Comparison of ENCODE assay signal across 22 mouse cellular contexts in genomic region chr8:88452501-88452847, GRCm38 (mm10).
DNase-seq lines count a peak whose midpoint lies in the region; ATAC-seq and TF ChIP-seq lines count a peak whose summit lies in the region.
"Had no signal": no experiment of that assay in that cellular context is flagged by ENCODE, and none has a peak within 500 bp of the region (broad histone marks: within the 10 kb centered on the region; RNA-seq: fewer than 3 reads in every experiment).

No protein-coding gene starts in this region.

- H3K36me3 ChIP-seq in lung, postnatal 0 days (ENCODE audit: insufficient read depth, low read length) = no peaks in the 10 kb centered on the region
- no peaks in the 10 kb centered on the region for H3K36me3 ChIP-seq in limb, embryonic 10.5 days
- H3K36me3 ChIP-seq: embryonic facial prominence, embryonic 12.5 days; G1E; intestine, embryonic 15.5 days had no signal

- no peak overlapping the region for H3K4me3 ChIP-seq in lung, postnatal 0 days (ENCODE audit: low read depth, low read length)
- H3K4me3 ChIP-seq in limb, embryonic 10.5 days = no peak overlapping the region
- H3K4me3 ChIP-seq: embryonic facial prominence, embryonic 12.5 days; gastrocnemius, adult 2 months; intestine, embryonic 15.5 days had no signal

- DNase-seq in lung, postnatal 0 days (ENCODE audit: low spot score) = no peak
- no peak for DNase-seq in lung, postnatal 36 days
- DNase-seq in cerebellum, adult 11-12 months = peak; percentile 78
- DNase-seq in cerebellum, adult 9-11 months = peak; percentile 82
- no peak for DNase-seq in limb, embryonic 10.5 days (ENCODE audit: low spot score)
- DNase-seq in liver = no peak
- DNase-seq: adrenal gland, adult 2 months; gastrocnemius, adult 2 months; heart, postnatal 4 days; kidney, adult 8-10 months; kidney, postnatal 10 days; liver, postnatal 0 days; thymus, postnatal 25 days had no signal

- no peak overlapping the region for H3K4me2 ChIP-seq in lung, postnatal 0 days (replicated peaks; ENCODE audit: low read depth, low read length)
- H3K4me2 ChIP-seq: liver, embryonic 11.5 days had no signal

- H3K9ac ChIP-seq in lung, postnatal 0 days (replicated peaks; ENCODE audit: low read depth) = no peak overlapping the region
- H3K9ac ChIP-seq: embryonic facial prominence, embryonic 12.5 days; intestine, embryonic 15.5 days; liver, postnatal 0 days had no signal

- H3K27me3 ChIP-seq in lung, postnatal 0 days (replicated peaks; ENCODE audit: insufficient read depth, low read length) = peaks cover 8% of the 10 kb centered on the region
- H3K27me3 ChIP-seq in limb, embryonic 10.5 days (ENCODE audit: low read depth, poor library complexity, severe bottlenecking) = peaks cover 80% of the 10 kb centered on the region

- peaks cover 29% of the 10 kb centered on the region for H3K4me1 ChIP-seq in lung, postnatal 0 days (ENCODE audit: insufficient read depth, low read depth, low read length)
- peaks cover 62% of the 10 kb centered on the region for H3K4me1 ChIP-seq in limb, embryonic 10.5 days

- TF ChIP-seq EP300 in lung, postnatal 0 days (IDR thresholded peaks at IDR 0.05) = no peak; the same call in 1 of the 2 replicates

- H3K9me3 ChIP-seq in lung, postnatal 0 days (ENCODE audit: low read length) = no peaks in the 10 kb centered on the region; the same call in 1 of the 2 replicates
- H3K9me3 ChIP-seq in limb, embryonic 10.5 days (replicated peaks) = 0 out of 2 replicates have a peak, but pooled peaks cover 2% of the 10 kb centered on the region
- H3K9me3 ChIP-seq: G1E; intestine, embryonic 15.5 days had no signal

- H3K27ac ChIP-seq in lung, postnatal 0 days (ENCODE audit: low read length) = peak overlapping the region; percentile 82
- H3K27ac ChIP-seq in limb, embryonic 10.5 days = peak overlapping the region; percentile 95; the same call in 1 of the 2 replicates
- H3K27ac ChIP-seq: embryonic facial prominence, embryonic 12.5 days; gastrocnemius, adult 2 months; intestine, embryonic 15.5 days; macrophage had no signal

- 45% methylated on average over 6 of the region's 6 CpGs for WGBS in lung, postnatal 0 days
- WGBS in limb, embryonic 10.5 days = 65% methylated on average over 6 of the region's 6 CpGs

- ATAC-seq in lung, postnatal 0 days = no peak
- ATAC-seq in erythroid progenitor cell, adult 5-6 weeks (replicated peaks; ENCODE audit: low FRiP score, poor library complexity, severe bottlenecking) = no peak
- ATAC-seq: forebrain, embryonic 14.5 days; hindbrain, embryonic 16.5 days; intestine, embryonic 15.5 days; liver, postnatal 0 days; Patski had no signal

- TF ChIP-seq CTCF in lung, postnatal 0 days (IDR thresholded peaks at IDR 0.05) = no peak

Comparison
In these comparisons a context has a peak if more than half of its experiments do, and no peak if none do; other contexts are left out.
1. DNase-seq: peak in cerebellum, adult 11-12 months (single experiment) and cerebellum, adult 9-11 months (single experiment); none in lung, postnatal 0 days (single experiment), lung, postnatal 36 days (single experiment), limb, embryonic 10.5 days (single experiment) and liver (single experiment).